Mouse (Mus musculus) regulatory T cell (primary cell): ENCODE data around the gene Clcn5.

ENCODE experiments used
- in situ Hi-C: fragments of 300-600 bp; cut with MboI, MseI; formaldehyde crosslinking; loops from one replicate; pipeline ENCODE4 v1.15.1; 2025; ENCODE audit warnings: high pct_unique_total_duplicates

The Clcn5 gene

GRCm38 (mm10) chrX:7319089-7319721 lies at the start of gene Clcn5:
Clcn5 (minus strand) TSS chrX:7319358.
- in situ Hi-C loops = no loop called here

GRCm38 (mm10) chrX:7325455-7325854 lies 6.3 kb upstream of the Clcn5 start:
- in situ Hi-C loops = no loop called here

GRCm38 (mm10) chrX:7322288-7322687 lies 3.1 kb upstream of the Clcn5 start:
- in situ Hi-C loops = no loop called here

GRCm38 (mm10) chrX:7320571-7320970 lies 1.4 kb upstream of the Clcn5 start:
- in situ Hi-C loops = no loop called here

GRCm38 (mm10) chrX:7318551-7319025 lies 570 bp downstream of the Clcn5 start:
- in situ Hi-C loops = no loop called here

- in situ Hi-C loops = no loop called here
Measured at GRCm38 (mm10) chrX:7315115-7315514, 4.0 kb downstream of the Clcn5 start.

GRCm38 (mm10) chrX:7314645-7315044 lies 4.5 kb downstream of the Clcn5 start:
- in situ Hi-C loops = no loop called here

- in situ Hi-C loops = no loop called here
Measured at GRCm38 (mm10) chrX:7308242-7308641, 10.9 kb downstream of the Clcn5 start.

- in situ Hi-C loops = no loop called here
Measured at GRCm38 (mm10) chrX:7306861-7307260, 12.3 kb downstream of the Clcn5 start.

GRCm38 (mm10) chrX:7292981-7293380 lies 26.2 kb downstream of the Clcn5 start:
- in situ Hi-C loops = no loop called here

- in situ Hi-C loops = no loop called here
Measured at GRCm38 (mm10) chrX:7292151-7292768, 26.9 kb downstream of the Clcn5 start.

GRCm38 (mm10) chrX:7288976-7289375 lies 30.2 kb downstream of the Clcn5 start:
- in situ Hi-C loops = no loop called here

GRCm38 (mm10) chrX:7287051-7287734 lies 32.0 kb downstream of the Clcn5 start:
- in situ Hi-C loops = no loop called here

GRCm38 (mm10) chrX:7282636-7283035 lies 36.5 kb downstream of the Clcn5 start:
- in situ Hi-C loops = no loop called here

GRCm38 (mm10) chrX:7279722-7280121 lies 39.4 kb downstream of the Clcn5 start:
- in situ Hi-C loops = no loop called here

- in situ Hi-C loops = no loop called here
Measured at GRCm38 (mm10) chrX:7276564-7276963, 42.6 kb downstream of the Clcn5 start.

- in situ Hi-C loops = no loop called here
Measured at GRCm38 (mm10) chrX:7261149-7261548, 58.0 kb downstream of the Clcn5 start.

- in situ Hi-C loops = no loop called here
Measured at GRCm38 (mm10) chrX:7260400-7261113, 58.6 kb downstream of the Clcn5 start.

GRCm38 (mm10) chrX:7259718-7260117 lies 59.4 kb downstream of the Clcn5 start:
- in situ Hi-C loops = no loop called here

- in situ Hi-C loops = no loop called here
Measured at GRCm38 (mm10) chrX:7256022-7256421, 63.1 kb downstream of the Clcn5 start.

GRCm38 (mm10) chrX:7204099-7204498 lies 115.1 kb downstream of the Clcn5 start:
- in situ Hi-C loops = no loop called here

- in situ Hi-C loops = no loop called here
Measured at GRCm38 (mm10) chrX:7203535-7203934, 115.6 kb downstream of the Clcn5 start.
